Mouse (Mus musculus) T-helper 1 cell (primary cell): ENCODE data around the gene Rtkn2.
"Not testable (repeated sequence)": the region's sequence is repeated elsewhere in the genome, so short reads cannot be mapped to it uniquely, and the experiment has no call there.

Experiments
- in situ Hi-C: fragments of 300-600 bp; cut with MboI, MseI; formaldehyde crosslinking; loops from one replicate; pipeline ENCODE4 v1.15.1; 2025; ENCODE audit warnings: high pct_unique_total_duplicates

The Rtkn2 gene

GRCm38 (mm10) chr10:68072626-68073025, 93.3 kb downstream of the Rtkn2 start:
- in situ Hi-C loops: no loop called here

GRCm38 (mm10) chr10:68074291-68074690, 94.9 kb downstream of the Rtkn2 start:
- in situ Hi-C loops: no loop called here

DNA sequence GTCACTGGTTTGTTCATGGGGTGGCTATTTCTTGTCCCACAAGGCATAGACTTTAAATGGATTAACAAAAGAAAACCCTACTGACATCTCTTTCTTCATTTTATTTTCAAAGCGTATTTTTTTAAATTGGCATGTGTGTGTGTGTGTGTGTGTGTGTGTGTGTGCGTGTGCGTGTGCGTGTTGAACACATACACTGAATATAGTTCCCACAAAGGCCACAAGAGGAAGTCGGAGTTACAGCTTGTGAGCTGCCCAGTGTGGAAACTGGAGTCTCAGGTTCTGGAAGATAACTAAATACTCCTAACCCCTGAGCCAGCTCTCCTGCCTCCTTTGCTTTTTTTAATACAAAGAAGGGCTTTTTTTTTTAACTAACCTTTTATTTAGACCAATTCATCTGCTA, 95.8 kb downstream of the Rtkn2 start:
- in situ Hi-C loops: loop anchor here (5.0 kb wide), 1 partner anchor 78 kb away; no protein-coding TSS in a partner anchor

GRCm38 (mm10) chr10:68078708-68079107, 99.3 kb downstream of the Rtkn2 start:
- in situ Hi-C loops: loop anchor here (5.0 kb wide), 1 partner anchor 81 kb away; no protein-coding TSS in a partner anchor

DNA sequence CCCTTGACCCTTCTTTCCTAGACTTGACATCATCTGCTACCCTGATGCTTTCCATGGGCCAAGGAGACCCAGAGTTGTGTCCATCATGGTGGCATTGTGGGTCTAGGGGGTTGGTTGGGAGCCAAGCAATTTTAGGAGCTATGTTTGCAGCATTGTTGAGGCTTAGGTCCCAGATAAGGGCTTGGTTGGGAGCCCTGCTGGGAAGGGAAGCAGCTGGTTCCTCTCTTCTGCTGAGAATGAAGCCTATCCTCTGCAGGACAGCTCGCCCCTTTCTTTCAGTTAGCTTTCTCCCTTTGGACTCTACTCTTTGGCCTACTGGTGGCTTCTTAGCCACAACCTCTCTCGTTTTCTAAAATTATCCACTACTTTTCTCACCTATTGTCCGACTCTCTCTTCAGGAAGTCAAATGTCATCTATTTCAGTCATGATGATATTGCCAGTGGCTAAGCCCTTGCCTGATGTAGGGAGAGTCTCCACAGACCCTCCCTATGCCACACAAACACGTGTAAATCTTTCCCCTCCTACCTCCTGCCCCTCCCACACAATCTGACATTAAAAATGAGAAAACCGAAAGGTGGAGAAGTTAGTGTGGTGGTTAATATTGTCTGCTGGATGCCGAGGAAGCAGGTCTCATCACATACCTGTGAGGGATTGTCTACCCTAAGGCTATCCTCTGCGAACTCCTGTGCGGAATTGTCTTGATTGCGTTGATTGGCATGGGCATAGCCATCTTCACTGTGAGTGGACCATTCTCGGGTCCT, 100.7 kb downstream of the Rtkn2 start:
- in situ Hi-C loops: loop anchor here (5.0 kb wide), 1 partner anchor 83 kb away; no protein-coding TSS in a partner anchor

- in situ Hi-C loops: no loop called here
These were observed 102.3 kb downstream of the Rtkn2 start for GRCm38 (mm10) chr10:68081712-68082111.

GRCm38 (mm10) chr10:68085574-68085973, 106.2 kb downstream of the Rtkn2 start:
- in situ Hi-C loops: no loop called here

DNA sequence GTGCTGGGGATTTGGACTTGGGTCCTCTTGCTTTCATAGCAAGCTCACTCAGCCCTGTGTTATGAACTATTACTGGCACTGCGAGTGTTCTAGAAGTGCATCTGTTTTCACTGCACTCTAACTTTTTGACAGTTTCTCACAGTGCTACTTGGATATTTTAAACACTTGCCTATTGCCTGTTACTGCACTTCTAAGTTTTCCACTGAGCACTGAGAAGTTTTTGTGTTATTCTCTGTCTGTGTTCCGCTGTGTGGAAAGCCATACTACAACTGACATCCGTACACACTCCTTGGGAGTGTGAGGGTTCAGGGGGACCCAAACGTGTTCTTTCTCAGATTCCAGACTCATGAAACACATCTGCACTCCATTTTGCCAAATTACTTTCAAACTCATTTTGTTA, 107.6 kb downstream of the Rtkn2 start:
- in situ Hi-C loops: no loop called here

DNA sequence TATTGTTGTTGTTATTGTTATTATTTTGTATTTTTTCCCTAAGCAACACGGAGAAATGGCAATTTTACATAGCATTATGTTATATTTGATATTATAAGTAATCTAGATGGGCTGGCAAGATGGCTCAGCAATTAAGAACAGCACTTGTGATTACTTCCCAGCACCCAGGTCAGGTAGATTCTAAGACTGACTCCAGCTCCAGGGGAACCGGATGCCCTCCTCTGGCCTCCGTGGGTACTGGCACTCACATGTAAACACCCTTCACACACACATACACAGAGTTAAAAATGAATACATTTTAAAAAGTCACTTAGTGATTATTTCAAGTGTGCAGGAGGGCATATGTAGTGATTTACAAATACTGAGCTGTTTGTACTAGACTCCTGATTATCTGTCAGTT, 108.4 kb downstream of the Rtkn2 start:
- in situ Hi-C loops: no loop called here

DNA sequence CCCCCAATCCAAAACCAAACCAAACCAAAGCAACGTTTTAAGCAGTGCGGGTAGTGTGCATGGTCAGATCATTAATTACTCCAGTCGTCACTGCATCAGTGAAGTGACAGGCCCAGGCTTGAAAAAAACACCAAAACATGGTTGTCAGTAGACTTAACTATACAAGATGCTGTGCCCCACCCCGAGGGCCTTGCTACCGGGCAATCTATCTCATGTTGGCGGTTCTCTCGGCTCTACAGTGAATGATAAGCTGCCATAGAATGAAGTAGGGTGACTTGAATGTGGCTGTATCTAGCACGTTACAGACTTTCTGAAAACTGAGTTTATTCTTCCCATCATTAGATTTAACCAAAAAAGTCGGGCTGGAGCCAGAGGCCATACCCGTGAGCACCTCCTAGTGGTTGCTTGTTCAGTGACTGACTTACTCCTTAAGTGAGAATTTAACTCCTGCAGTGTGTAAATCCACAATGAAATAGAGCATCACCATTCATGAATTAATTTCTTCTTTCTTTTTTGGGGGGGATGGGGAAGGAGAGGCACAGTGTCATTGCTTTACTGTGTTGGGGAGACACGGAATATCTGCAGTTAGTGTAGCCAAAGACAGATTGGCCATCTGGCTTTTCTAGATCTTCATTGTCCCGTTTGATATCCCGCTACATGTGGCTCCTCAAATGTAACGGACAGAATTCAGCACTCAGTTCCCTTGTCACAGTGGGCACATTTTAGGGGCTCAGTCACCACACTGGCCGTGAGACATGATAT, 110.2 kb downstream of the Rtkn2 start:
- in situ Hi-C loops: no loop called here

DNA sequence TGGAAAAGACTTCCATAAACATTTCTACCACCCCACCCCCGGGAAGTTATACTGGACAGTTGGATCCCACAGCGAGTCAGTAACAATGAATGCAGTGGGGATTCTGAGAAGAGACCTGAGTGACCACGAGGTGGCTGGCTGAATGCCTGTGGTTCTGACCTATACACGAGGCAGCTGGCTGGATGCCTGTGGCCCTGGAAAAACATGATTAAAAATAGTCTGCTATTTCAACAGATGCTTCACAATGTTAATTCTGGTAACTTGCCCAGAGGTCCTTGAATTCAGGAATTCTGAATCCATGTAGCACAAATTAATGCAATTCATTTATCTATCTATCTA, 110.8 kb downstream of the Rtkn2 start:
- in situ Hi-C loops: no loop called here

DNA sequence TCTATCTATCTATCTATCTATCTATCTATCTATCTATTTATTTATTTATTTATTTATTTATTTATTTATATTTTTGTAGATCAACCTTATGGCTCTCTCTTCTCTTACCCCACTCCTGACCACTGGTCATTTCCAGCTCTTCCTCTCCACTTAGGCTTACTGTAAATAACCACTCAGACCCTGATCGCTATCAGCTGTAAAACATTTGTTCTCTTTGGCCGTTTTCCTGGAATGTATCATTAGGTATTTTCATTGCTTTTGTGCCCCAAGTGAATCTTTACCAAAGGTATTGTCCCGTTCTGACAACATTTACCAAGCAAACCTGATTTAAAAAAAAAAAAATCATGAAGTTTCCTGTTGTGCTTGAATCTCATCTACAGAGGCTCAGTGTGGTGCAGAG, 111.2 kb downstream of the Rtkn2 start:
- in situ Hi-C loops: no loop called here

DNA sequence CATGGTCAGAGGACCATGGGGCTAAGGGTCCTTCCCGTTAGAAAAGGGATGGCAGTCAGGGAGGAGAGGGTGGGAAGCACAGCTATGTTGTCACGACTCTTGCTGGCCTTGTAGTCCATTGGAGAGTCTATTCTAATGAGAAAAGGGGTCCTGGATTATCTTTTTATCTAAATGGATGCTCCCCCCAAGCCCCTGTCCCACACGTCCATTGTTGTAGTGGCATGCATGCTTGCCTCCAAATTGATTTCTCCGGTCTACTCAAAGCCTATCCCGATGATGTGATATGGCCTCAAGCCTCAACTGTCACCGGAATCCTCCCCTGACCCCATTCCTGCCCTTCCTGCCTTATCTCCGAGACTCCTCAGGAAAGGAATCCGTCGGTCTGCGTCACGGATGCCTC, 111.6 kb downstream of the Rtkn2 start:
- in situ Hi-C loops: no loop called here

GRCm38 (mm10) chr10:68091840-68092239, 112.5 kb downstream of the Rtkn2 start:
- in situ Hi-C loops: no loop called here

GRCm38 (mm10) chr10:68093496-68093895, 114.1 kb downstream of the Rtkn2 start:
- in situ Hi-C loops: no loop called here

DNA sequence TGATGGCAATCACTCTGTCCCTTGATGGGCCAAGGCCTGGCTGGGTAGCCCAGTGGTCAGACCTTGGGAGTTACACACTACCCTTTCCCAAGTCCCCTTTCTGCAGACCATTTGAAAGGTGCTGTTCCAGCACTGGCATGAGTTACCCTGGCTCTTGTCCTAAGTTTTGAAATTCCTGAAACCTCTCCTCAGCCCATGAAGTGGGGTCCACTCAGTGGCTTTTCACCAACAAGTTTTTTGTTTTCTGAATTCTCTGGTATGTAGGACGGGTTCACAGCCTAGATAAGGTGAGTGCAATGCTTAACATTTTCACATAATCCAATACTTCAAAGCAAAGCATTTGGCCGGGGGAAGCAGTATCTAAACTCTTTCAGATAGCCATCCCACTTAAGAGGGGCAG, 115.8 kb downstream of the Rtkn2 start:
- in situ Hi-C loops: no loop called here

DNA sequence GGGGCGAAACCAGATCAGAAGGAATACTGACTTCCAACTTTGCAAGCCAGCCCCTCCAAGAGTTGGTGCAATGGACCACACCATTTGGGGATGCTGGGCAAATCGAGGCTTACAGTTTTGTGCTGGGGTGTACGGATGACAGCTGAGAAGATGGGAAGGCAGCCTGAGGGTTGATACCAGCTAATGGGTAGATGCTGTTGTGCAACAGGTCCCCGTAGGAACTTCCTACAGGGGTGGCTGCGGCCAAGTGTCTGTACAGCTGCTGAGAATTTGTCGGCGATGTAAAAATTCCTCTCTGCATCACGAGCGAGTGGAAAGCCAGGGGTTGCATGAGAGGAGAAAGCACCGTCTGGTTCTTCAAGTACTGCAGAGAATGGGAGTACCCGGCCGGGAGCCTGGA, 117.0 kb downstream of the Rtkn2 start:
- in situ Hi-C loops: no loop called here

- in situ Hi-C loops: no loop called here
These were observed 118.7 kb downstream of the Rtkn2 start for GRCm38 (mm10) chr10:68097821-68098675.

GRCm38 (mm10) chr10:68099801-68100200, 120.4 kb downstream of the Rtkn2 start:
- in situ Hi-C loops: not testable (repeated sequence)

GRCm38 (mm10) chr10:68100506-68100905, 121.1 kb downstream of the Rtkn2 start:
- in situ Hi-C loops: no loop called here

GRCm38 (mm10) chr10:68101251-68101650, 121.9 kb downstream of the Rtkn2 start:
- in situ Hi-C loops: no loop called here

GRCm38 (mm10) chr10:68102566-68102965, 123.2 kb downstream of the Rtkn2 start:
- in situ Hi-C loops: no loop called here
